Mouse (Mus musculus) kidney, postnatal 0 days (tissue): ENCODE results near the gene Gm5426. TPM values are rescaled to one million over a fixed set of nuclear protein-coding genes. Genes with fewer than 3 reads are reported as not detected.

Source experiments
- ATAC-seq: fragments of 200-750 bp; cut with Nextera tagmentation; replicated peaks from 2 replicates; pipeline ENCODE4 v1.8.0; 2017; ENCODE audit warnings: low read depth, moderate number of reproducible peaks, moderate TSS enrichment, moderate library complexity; ENCODE audit not compliant: low FRiP score
- DNase-seq: peaks from one replicate; pipeline ENCODE4 v3.0.0-alpha.2; 2016; ENCODE audit warnings: low spot score
- H3K27ac ChIP-seq: fragments of 300-500 bp; sonication (generic); 2 replicates; pipeline ENCODE4 v1.5.1; 2014; ENCODE audit warnings: mild to moderate bottlenecking
- H3K27me3 ChIP-seq: fragments of 300-500 bp; sonication (generic); 2 replicates; pipeline ENCODE4 v1.6.1; 2014; ENCODE audit warnings: low read length, mixed read lengths; ENCODE audit not compliant: insufficient read depth
- H3K36me3 ChIP-seq: fragments of 300-500 bp; sonication (generic); 2 replicates; pipeline ENCODE4 v1.6.1; 2014; ENCODE audit warnings: low read length, mixed read lengths; ENCODE audit not compliant: insufficient read depth
- H3K4me1 ChIP-seq: fragments of 300-500 bp; sonication (generic); replicated peaks from 2 replicates; pipeline ENCODE4 v1.6.1; 2014; ENCODE audit warnings: antibody characterized with exemption, low read length, mixed read lengths; ENCODE audit not compliant: insufficient read depth
- H3K4me2 ChIP-seq: fragments of 300-500 bp; sonication (generic); 2 replicates; pipeline ENCODE4 v1.6.1; 2014; ENCODE audit warnings: mild to moderate bottlenecking, low read length, moderate library complexity, mixed read lengths
- H3K4me3 ChIP-seq: fragments of 300-500 bp; sonication (generic); replicated peaks from 2 replicates; pipeline ENCODE4 v1.5.1; 2014; ENCODE audit warnings: low read depth, low read length
- H3K9ac ChIP-seq: fragments of 300-500 bp; sonication (generic); 2 replicates; pipeline ENCODE4 v1.6.1; 2014; ENCODE audit warnings: low read depth, low read length
- H3K9me3 ChIP-seq: fragments of 300-500 bp; sonication (generic); replicated peaks from 2 replicates; pipeline ENCODE4 v1.6.1; 2016; ENCODE audit warnings: low read length, inconsistent platforms, mixed read lengths
- CTCF ChIP-seq: IDR thresholded peaks from 2 replicates; pipeline ENCODE4 v1.5.1; 2016; ENCODE audit warnings: antibody characterized with exemption, low read depth, mild to moderate bottlenecking, moderate library complexity
- WGBS: fragments of 180-500 bp; shearing (Covaris S2); extraction: QIAGEN DNeasy Blood & Tissue Kit; methylation state at CpG from one replicate; pipeline ENCODE4 v1.1.7; 2014; 5-methylcytosine and 5-hydroxymethylcytosine counted together
- microRNA-seq: library from miRNA; unstranded; fragments of <30 nt; microRNA quantifications from one replicate; pipeline ENCODE4, GENCODE M21; 2016
- polyA plus RNA-seq: library from polyadenylated mRNA; unstranded; fragments of >200 nt; fragmentation: Nextera tagmentation; extraction: Ambion mirVana; gene quantifications from 2 replicates; pipeline ENCODE4 v1.2.1, GENCODE M21; 2015

The Gm5426 gene
- polyA plus RNA-seq, 1 experiment from 2014 or later = not detected

- no peak for ATAC-seq
- WGBS = 94% methylated on average over 6 of the region's 6 CpGs
- Histone ChIP-seq H3K36me3 (no peaks in the 10 kb centered on the region), H3K9ac (no peak overlapping the region), H3K27me3 (no peaks in the 10 kb centered on the region), H3K4me1 (no peaks in the 10 kb centered on the region), H3K4me2 (no peak overlapping the region), H3K4me3 (no peak overlapping the region), H3K27ac (no peak overlapping the region), H3K9me3 (no peaks in the 10 kb centered on the region)
- DNase-seq = no peak
- TF ChIP-seq CTCF = peak; percentile 18; the same call in 1 of the 2 replicates
Measured at GRCm38 (mm10) chr10:96181883-96182628, 45.7 kb downstream of the Gm5426 start.

DNA sequence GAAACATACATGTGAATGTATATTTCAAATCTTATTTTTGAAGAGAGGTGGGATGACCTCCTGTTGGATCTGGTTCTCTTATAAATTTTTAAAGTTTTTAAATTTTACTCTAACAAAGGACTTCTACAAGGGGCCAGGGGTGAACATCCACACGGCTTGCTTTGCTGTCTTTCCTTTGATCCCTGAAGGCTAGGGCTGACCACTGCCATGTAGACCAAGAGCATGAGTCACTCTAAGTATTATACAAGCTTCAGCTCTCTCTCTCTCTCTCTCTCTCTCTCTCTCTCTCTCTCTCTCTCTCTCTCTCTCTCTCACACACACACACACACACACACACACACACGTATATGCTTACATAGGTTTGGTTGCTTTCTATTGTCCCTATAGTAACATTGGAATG is 48.6 kb downstream of the Gm5426 start:
- WGBS = 72% methylated on average over 2 of the region's 2 CpGs
- TF ChIP-seq CTCF = no peak
- H3K36me3 ChIP-seq = no peaks in the 10 kb centered on the region
- no peaks in the 10 kb centered on the region for H3K9me3 ChIP-seq
- H3K27ac ChIP-seq = no peak overlapping the region
- DNase-seq (no peak), ATAC-seq (no peak)
- no peak overlapping the region for H3K4me2 ChIP-seq
- H3K9ac ChIP-seq = no peak overlapping the region
- no peak overlapping the region for H3K4me3 ChIP-seq
- no peaks in the 10 kb centered on the region for H3K27me3 ChIP-seq
- no peaks in the 10 kb centered on the region for H3K4me1 ChIP-seq

- Histone ChIP-seq H3K9ac (no peak overlapping the region), H3K4me3 (no peak overlapping the region), H3K4me2 (no peak overlapping the region), H3K27me3 (no peaks in the 10 kb centered on the region), H3K4me1 (no peaks in the 10 kb centered on the region), H3K36me3 (no peaks in the 10 kb centered on the region), H3K27ac (no peak overlapping the region), H3K9me3 (no peaks in the 10 kb centered on the region)
- no peak for TF ChIP-seq CTCF
- WGBS = 67% methylated on average over 3 of the region's 3 CpGs
- DNase-seq (peak; percentile 49), ATAC-seq (no peak)
Measured at GRCm38 (mm10) chr10:96185601-96186000, 49.2 kb downstream of the Gm5426 start.

Small RNA genes within 50 kb of the gene (microRNA-seq; reads per million reads assigned to microRNA genes)
- gene Gm22913 = not detected

Other genes starting within 250 kb of the Gm5426 start
- gene Eea1, start 196.0 kb upstream of the Gm5426 start, polyA plus RNA-seq = 22.8 and 24.3 TPM in 2 replicates